Mouse (Mus musculus) lung, postnatal 14 days (tissue): ENCODE results near the gene Zkscan14.
"Not testable (repeated sequence)": the region's sequence is repeated elsewhere in the genome, so short reads cannot be mapped to it uniquely, and the experiment has no call there.

Experiments used
- DNase-seq: peaks from one replicate; pipeline ENCODE4 v3.0.0; 2021

Gene Zkscan14

DNA sequence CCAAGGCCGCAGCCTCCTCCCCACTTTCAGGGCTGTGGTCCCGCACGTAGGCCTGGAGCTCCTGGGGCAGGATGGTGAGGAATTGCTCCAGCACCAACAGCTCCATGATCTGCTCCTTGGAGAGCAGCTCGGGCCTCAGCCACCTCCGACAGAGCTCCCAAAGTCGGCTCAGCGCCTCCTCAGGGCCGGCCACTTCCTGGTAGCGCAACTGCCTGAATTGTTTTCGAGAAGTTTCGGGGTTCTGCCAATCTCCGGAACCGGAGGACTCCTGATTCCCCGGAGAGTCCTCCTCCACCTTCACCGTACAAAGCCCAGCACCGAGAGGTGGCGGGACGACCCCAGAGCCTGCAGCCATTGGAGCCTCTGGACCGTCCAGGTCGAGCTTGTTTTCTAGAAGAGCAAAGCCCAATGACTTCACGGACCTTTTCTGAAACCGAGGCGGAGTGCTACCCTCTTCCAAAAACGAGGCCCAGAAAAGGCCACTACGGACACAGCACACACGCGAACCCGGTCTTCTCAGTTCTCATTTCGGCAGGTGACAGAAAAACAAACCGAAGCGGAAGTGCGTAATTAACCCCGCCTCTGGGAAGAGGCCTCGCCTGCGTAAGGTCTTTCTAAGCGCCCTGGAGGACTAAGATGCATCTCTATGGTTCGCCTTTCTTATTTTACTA lies at the start of gene Zkscan14:
Zkscan14 (minus strand) TSS at position 548 of the 671 bp plus-strand sequence.
- peak; percentile 79 for DNase-seq

DNA sequence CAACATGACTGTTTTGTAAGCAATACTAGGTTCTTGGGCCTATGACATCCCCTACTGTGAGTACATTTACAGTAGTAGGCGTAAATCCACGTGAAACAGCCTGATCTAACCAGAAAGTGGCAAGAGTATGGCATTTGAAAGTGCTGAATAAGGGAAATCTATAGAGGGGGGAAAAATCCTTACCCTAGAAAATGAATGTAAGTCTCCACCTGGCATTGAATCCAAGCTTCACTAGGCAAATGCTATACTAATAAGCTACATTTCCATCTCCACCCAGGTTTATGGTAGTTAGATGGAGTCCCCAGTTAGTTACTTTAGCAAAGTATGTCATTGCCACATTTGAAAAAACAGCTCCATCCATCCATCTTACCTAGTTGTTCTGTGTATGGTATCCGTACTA lies 47.9 kb upstream of the Zkscan14 start:
- no peak for DNase-seq

DNA sequence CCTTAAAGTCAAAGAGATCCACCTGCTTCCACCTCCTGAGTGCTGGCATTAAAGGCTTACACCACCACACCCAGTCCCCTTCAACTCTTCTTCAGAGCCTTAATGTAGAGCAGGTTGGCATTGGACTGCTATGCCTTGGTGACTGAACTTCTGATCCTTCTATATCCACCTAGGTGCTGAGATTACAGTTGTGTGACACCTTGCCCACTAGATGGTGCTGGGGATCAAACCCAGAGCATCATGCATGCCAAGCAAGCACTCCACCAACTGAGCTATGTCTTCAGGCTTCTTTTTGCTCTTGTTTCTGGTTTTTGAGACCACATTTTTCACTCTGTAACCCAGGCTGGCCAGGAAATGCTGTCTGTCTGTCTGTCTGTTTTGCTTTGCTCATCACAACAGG lies 33.0 kb upstream of the Zkscan14 start:
- peak; percentile 22 for DNase-seq

DNA sequence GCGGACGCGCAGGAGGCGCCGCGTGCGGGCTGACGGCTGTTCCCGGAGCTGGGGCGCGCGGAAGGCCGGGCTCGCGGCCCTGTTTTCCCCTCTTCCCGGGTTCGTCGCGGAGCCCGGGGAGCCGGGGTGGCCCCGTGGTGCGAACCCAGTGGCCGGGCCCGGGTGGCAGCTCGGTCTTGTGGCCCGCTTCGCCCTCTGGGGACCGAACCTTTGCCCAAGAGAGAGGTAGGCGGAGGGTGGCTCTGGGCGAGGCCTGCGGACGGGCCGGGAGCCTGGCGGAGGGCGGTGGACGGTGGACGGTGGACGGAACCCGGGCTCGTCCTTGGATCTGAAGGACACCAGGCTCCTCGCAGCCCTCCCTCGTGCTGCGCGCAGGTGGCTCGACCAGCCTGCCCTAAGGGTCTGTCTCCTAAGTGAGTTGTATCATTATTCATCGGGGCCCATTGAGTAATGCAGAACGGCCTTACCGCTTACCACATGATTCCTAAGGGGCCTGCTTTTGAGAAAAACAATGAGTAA lies 30.3 kb upstream of the Zkscan14 start:
- DNase-seq: no peak

DNA sequence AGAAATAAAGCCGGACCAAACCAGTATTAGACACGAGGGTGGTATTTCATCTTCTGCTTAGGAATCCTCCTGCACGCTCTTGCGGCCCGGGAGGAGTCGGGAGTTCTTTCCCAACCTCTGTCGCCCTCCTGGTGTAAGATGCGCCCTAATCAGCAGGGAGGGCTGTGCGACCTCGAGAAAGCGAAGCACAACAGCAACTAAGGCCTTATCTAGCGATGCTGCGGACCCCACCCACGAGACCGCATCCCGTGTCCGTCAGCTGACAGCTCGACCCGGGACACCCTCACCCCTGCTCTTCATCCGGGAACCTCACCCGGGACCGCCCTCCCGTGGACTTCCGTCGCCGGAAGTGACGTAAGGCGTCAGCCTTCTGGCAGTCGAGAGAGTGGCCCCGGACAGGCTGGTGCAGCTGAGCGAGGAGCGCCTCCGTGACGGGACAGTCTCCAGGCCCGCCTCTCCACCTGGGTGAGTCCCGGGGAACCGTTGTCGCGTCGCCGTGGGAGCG lies 29.8 kb upstream of the Zkscan14 start, which contains the start of gene Zfp655:
Zfp655 (plus strand) TSS at position 349 of the 505 bp plus-strand sequence.
- peak; percentile 97 for DNase-seq

DNA sequence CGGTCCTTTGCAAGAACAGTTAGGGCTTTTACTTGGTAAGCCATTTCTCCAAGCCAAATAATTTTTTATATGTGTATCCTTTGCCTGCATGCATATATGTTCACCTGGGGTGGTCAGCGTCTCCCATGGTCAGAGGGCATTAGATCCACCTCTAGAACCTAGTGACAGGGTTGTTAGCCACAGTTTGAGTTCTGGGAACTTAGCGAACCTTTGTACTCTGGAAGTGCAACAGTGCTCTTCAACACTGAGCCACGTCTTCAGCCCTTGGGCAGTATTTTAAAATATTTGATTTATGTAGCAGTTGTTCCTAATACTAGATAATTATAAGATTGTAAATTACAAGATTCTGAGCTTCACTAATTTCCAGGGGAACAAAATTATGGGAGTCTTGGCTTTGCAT lies 29.0 kb upstream of the Zkscan14 start:
- no peak for DNase-seq

DNA sequence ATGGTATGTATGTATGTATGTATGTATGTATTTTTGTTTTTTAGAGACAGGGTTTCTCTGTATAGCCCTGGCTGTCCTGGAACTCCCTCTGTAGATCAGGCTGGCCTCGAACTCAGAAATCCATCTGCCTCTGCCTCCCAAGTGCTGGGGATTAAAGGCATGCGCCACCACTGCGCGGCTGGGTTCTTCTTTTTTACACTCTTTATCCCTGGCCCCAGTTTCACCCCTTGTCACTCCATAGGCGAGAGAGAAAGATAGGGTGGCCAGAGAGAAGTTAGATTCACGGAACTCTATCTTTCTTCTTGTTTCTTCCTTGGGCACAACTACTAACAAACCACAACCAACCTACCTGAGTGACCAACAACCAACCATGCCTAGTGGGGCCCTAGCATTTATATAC lies 27.6 kb upstream of the Zkscan14 start:
- DNase-seq: not testable (repeated sequence)

DNA sequence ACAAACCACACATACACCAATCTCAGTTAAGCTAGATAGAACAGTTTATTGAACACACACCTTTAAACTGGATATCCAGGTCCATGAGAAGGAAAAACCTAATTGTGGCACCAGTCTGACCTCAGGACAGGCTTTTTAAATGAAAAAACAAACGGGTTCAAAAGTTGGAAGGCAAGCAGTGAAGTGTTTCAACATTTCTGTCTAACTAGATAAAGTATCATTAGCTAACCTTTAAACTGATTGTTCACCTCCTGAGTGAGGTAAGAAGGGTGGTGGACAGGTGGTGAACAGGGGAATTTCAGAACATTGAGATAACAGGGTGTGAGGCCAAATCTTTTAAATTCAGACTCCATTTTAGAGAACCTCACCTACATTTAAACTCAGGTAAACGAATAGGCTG lies 24.8 kb upstream of the Zkscan14 start:
- no peak for DNase-seq

DNA sequence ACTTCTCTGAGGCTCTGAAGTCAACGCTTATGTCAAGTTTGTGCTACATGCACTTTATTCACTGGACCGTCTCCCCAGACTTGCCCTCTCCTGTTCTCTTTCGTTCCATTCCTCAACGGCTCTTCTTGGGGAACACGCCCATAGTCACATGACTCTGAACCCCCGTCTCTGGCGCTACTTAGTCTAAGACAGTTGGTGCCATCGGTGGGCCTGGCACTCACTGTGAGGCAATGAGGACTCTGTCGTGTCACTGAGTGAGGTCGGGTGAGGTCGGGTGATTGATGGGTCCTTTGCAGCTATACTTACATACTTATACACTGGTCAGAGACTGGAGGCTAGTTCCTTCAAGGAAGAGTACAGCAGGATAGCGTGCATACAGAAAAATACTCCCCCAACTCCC lies 21.7 kb upstream of the Zkscan14 start:
- DNase-seq: no peak

DNA sequence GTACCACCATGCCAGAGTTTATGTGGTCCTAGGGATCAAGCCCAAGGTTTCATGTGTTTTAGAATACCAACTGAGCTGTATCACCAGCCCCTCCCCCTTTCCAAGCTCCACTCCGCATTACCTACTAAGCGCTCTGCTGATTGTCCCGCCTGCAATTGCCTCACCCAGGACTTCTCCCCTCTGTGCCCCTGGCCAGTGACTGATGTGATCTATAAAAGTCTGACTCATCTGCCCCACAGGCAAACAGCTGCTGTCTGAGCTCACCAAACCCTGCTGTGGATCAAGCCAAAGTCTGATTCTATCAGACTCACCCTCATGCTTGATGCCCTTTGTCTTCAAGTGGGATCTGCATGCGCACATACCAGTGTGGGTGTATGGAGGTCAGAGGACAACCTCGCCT lies 21.2 kb upstream of the Zkscan14 start:
- no peak for DNase-seq

DNA sequence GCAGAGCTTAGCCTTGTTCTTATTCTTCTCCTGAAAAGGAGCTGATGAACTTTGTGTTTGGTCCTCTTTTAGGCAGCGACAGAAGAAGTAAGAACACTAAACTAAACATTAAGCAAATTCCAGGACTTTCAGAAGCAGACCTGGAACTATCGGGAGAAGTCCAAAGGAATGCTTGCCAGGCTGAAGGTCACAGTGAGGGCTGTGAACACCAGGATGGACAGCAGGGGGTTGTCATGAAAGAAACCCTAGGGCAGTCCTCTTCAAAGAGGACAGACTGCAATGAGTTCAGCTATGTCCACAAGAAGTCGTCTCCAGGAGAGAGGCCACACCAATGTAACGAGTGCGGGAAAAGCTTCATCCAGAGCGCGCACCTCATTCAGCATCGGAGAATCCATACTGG lies 18.3 kb upstream of the Zkscan14 start:
- no peak for DNase-seq

DNA sequence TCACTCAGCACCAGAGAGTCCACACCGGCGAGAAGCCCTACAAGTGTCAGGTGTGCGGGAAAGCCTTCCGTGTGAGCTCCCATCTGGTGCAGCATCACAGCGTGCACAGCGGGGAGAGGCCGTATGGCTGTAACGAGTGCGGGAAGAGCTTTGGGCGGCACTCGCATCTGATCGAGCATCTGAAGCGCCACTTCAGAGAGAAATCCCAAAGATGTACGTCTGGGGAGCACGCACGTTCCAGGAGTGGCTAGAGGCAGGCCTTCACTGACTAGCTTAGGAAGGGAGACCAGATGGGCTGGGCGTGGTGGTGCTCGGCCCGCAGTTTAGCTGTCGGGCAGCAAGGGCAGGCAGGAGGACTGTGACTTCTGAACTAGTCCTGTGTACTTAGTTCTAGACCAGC lies 17.0 kb upstream of the Zkscan14 start:
- no peak for DNase-seq

DNA sequence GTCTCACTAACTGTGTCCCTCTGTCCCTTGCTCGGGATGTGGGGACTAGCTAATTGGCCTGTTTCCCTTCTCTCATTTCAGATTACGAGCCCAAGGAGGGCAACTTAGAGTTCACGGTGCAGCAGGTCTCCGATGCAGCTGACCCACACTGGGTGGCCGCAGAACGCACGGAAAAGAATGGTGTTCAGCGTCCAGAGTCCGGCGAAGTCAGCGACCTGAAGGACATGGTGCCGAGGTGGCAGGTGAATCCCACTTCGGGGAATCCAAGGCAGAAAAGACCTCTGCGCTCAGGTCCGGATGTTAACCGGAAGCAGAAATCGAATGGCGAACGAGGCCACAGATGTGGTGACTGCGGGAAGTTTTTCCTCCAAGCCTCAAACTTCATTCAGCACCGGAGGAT lies 16.5 kb upstream of the Zkscan14 start:
- no peak for DNase-seq

DNA sequence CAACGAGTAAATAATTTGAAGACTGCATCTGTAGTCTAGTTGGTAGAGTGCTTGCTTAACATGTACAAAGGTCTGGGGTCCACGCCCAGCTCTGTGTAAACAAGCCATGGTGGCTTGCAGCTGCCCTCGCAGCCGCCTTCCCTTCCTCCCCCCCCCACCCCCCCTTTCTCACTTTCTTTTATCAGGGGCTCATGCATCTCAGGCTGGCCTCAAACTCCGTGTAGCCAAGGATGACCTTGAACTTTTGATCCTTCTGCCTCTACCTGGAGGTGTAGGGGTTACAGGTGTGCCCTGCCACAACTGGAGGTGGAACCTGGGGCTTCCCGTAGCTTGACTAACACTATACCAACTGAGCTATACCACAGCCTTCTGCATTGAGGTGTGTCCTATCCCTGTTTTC lies 16.1 kb upstream of the Zkscan14 start:
- no peak for DNase-seq

DNA sequence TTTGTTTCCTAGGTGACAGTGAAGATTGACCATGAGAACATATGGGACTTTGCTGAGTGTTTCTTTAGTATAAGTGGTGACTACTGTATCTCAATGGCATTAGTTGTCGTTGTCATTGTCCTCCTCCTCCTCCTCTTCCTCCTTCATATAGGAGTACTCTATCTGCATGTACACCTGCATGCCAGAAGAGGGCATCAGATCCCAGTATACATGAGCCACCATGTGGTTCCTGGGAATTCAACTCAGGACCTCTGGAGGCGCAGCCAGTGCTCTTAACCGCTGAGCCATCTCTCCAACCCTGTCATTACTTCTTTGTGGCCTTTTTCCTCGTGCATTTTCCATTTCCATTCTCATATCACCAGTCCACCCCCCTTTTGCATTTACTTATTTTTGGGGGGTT lies 13.0 kb upstream of the Zkscan14 start:
- no peak for DNase-seq

DNA sequence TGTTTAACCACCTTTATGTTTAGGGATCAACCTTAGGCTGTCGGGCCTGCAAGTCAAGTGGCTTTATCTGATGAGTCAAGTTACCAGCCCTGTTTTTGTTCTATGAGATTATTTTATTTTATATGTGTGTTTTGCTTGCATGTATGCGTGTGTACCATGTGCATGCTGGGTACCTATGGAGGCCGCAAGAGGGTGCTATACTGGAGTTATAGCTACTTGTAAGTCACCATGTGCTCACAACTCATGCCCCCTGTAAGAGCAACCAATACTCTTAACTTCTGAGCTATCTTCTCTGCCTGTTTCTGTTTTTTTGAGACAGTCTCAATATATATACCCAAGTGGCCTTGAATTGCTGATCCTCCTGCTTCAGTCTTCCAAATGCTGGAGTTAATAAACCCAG lies 11.8 kb upstream of the Zkscan14 start:
- no peak for DNase-seq

DNA sequence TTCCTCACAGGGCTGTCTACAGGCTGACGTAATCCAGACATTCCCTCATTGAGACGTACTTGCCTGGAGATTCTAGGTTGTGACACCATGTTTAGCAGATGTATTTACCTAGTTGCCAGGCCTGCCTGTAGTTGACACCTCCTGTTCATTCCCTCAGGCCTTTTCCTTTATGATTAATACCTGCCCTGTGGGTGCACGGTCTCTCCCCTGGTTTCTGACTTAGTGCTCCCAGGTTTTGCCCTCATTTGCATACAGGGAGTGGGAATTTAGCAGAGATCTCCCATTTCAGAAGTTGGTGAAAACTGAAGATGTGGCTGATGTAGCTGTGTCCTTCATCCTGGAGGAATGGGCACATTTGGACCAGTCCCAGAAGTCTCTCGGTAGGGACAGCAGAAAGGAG lies 10.5 kb upstream of the Zkscan14 start:
- no peak for DNase-seq

DNA sequence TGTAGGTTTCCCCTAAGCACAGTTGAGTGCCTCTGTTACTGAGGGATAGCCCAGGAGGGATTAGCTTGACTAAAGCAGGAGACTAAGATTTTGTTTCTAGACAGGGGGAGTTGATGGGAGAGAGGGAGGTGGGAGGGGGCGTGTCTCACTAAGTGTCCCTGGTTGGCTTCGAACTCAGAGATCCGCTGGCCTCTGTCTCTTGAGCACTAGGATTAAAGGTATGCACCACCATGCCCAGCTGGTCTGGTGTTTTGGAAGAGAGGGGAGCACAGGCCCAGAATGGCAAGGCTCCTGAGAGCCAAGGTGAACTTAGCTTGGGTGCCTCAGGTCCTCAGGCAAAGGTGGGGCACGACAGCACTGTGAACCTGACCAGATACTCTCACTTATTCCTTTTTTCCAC lies 9.7 kb upstream of the Zkscan14 start:
- DNase-seq: no peak

DNA sequence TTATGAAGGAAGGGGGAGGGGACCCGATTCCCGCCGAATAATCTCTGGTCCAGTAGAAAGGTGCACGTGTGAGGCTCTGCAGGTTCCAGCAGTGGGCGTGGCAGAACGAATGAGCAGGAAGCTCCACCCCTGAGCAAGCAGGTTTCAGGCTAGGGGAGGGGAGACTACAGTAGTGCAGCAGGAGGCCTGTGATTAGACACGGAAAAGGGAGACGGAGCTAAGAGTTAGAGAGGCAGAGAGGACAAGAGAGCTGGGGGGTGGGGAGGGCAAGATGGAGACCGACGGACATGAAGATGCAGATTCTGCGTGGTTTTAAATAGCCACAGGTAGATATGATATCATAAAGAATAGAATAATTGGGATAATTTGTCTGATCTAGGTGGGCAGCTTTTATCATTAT lies 6.7 kb upstream of the Zkscan14 start:
- DNase-seq: not testable (repeated sequence)

DNA sequence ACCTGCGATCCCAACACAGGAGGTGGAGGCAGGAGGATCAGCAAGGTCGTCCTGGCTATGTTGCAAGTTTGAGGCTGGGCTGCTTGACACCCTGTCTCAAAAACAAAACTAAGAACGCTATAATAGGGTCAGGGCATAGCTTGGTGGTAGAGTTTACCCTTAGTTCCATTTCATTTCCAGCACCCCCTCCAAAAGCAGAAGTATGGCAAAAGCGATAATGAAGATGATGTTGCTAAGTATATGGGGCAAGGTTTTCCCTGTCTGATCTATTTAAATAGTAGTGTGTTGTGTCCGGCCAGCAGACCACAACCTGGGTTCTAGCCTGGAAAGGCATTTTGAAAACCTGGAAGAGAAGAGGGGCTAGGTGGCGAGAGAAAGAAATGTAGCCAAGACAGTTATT lies 6.3 kb upstream of the Zkscan14 start:
- no peak for DNase-seq

DNA sequence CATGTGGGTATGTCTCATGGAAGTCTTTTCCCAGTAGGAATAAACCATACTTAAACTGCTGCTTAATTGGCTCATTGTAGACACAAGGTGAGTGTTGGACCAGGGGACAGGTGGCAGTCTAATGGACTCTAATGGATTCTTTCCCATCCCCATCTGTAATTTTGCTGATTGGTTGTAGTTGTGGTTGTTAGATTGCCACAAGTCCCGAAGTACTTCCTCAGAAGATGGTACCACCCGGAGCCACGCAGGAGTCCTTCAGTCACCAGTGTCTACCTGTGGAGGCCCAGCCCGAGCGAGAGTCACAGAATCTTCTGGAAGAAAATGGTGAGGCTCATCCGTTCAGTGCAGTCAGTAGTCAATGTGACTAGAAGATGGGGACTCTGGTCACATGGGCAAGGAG lies 5.7 kb upstream of the Zkscan14 start:
- DNase-seq: no peak

DNA sequence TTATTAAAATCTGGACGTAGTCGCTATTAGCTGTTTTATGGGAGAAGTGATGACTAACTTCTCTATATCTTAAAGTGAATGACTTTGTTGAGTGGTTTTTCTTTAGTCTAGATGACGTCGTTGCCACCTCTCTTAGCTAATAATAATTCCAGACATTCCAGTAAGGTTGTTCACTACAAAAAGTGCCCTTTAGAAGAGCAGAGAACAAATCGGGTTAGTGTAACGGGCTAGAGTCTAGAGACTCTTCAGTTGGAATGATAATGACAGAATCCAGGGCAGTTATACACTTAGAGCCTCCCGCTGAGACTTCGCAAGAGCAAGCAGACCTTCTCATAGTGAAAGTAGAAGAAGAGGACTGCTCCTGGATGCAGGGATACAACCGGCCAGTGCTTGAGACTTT lies 3.4 kb upstream of the Zkscan14 start:
- DNase-seq: no peak

DNA sequence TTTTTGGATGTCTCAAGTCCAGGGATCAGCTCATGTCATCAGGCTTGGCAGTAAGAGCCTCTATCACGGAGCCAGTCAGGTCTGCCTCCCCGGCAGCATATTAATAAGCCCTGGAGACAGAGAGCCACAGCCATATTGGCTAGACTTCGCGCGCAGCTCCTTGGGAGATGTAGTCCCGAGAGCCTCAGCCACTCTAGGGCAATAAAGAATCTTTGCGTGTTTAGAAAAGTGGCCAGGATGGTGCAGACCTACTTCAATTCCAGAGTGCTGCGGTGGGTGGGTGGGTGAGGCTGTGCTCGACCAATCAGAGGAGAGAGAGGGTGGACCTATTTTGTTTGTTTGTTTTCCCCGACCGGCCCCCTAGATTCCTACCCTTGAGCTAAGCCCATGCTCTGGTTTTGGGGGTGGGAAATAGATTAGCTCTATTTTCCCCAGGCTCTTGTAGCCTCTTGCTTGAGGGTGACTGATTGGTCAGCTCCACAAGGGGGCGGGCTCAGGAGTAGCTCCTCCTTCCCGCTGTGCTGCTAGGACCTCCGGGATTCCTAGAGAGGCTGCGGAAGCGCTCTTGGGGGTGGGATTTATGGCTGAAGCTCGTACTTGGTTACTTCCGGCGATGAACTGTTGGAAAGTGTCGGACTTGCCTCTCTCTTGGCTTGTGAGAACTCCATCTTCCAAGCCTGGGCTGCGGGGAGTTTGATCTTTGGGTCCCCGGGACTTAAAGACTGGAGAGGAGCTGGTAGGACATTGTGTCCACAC lies 2.4 kb upstream of the Zkscan14 start, which contains the start of gene Zkscan5:
Zkscan5 (plus strand) TSS at position 627 of the 756 bp plus-strand sequence.
- DNase-seq: peak; percentile 98

DNA sequence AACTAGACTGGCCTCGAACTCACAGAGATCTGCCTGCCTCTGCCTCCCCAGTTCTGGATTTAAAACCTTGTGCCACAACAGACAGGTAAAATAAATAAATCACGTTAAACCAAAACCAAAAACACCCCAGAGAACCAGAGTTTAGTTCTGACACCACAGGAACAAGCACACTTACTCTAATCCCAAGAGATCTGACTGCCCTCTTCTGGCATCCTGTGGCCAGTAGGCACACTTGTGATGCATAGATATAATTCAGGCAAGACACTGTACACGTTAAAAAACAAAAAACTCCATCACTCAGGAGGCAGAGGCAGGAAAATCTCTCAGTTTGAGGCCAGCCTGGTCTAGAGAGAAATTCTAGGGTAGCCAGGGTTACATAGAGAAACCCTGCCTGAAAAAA lies 778 bp upstream of the Zkscan14 start:
- DNase-seq: no peak
